Mouse (Mus musculus): ENCODE data around the gene Slc30a10. TPM values are rescaled to one million over a fixed set of nuclear protein-coding genes. Genes with fewer than 3 reads are reported as not detected.

The Slc30a10 gene
- polyA plus RNA-seq, 1 experiment from 2014 or later = 2.6 TPM

- Histone ChIP-seq H3K27me3 (ENCODE audit: control insufficient read depth, insufficient read depth, low read length) (no peaks in the 10 kb centered on the region), H3K36me3 (ENCODE audit: control insufficient read depth, insufficient read depth, low read length) (peaks cover 6% of the 10 kb centered on the region; the same call in 1 of the 2 replicates), H3K4me2 (ENCODE audit: low read depth, low read length, severe bottlenecking) (no peak overlapping the region), H3K9me3 (ENCODE audit: control insufficient read depth, low read length) (no peaks in the 10 kb centered on the region), H3K9ac (ENCODE audit: low read length) (no peak overlapping the region), H3K4me1 (replicated peaks; ENCODE audit: control insufficient read depth, insufficient read depth, low read length) (no peaks in the 10 kb centered on the region), H3K27ac (ENCODE audit: low read depth, low read length) (no peak overlapping the region), H3K4me3 (ENCODE audit: low read depth, low read length) (no peak overlapping the region)
- no peak for ATAC-seq (replicated peaks; ENCODE audit: low FRiP score)
- DNase-seq (ENCODE audit: low spot score) = no peak
- 82% methylated on average over 6 of the region's 6 CpGs for WGBS
Observed at GRCm38 (mm10) chr1:185431245-185431997, 23.2 kb upstream of the Slc30a10 start.

GRCm38 (mm10) chr1:185431998-185432317, 22.7 kb upstream of the Slc30a10 start:
- Histone ChIP-seq H3K27ac (ENCODE audit: low read depth, low read length) (no peak overlapping the region), H3K4me3 (ENCODE audit: low read depth, low read length) (no peak overlapping the region), H3K9me3 (ENCODE audit: control insufficient read depth, low read length) (no peaks in the 10 kb centered on the region), H3K27me3 (ENCODE audit: control insufficient read depth, insufficient read depth, low read length) (no peaks in the 10 kb centered on the region), H3K4me2 (ENCODE audit: low read depth, low read length, severe bottlenecking) (no peak overlapping the region), H3K4me1 (replicated peaks; ENCODE audit: control insufficient read depth, insufficient read depth, low read length) (no peaks in the 10 kb centered on the region), H3K36me3 (ENCODE audit: control insufficient read depth, insufficient read depth, low read length) (peaks cover 6% of the 10 kb centered on the region; the same call in 1 of the 2 replicates), H3K9ac (ENCODE audit: low read length) (no peak overlapping the region)
- 87% methylated on average over 13 of the region's 13 CpGs for WGBS
- no peak for ATAC-seq (replicated peaks; ENCODE audit: low FRiP score)
- DNase-seq (ENCODE audit: low spot score) = no peak

GRCm38 (mm10) chr1:185433112-185433511, 21.5 kb upstream of the Slc30a10 start:
- ATAC-seq (replicated peaks; ENCODE audit: low FRiP score) = no peak
- Histone ChIP-seq H3K36me3 (ENCODE audit: control insufficient read depth, insufficient read depth, low read length) (peaks cover 3% of the 10 kb centered on the region; the same call in 1 of the 2 replicates), H3K9me3 (ENCODE audit: control insufficient read depth, low read length) (no peaks in the 10 kb centered on the region), H3K9ac (ENCODE audit: low read length) (no peak overlapping the region), H3K4me2 (ENCODE audit: low read depth, low read length, severe bottlenecking) (no peak overlapping the region), H3K4me1 (replicated peaks; ENCODE audit: control insufficient read depth, insufficient read depth, low read length) (no peaks in the 10 kb centered on the region), H3K27me3 (ENCODE audit: control insufficient read depth, insufficient read depth, low read length) (no peaks in the 10 kb centered on the region), H3K27ac (ENCODE audit: low read depth, low read length) (no peak overlapping the region), H3K4me3 (ENCODE audit: low read depth, low read length) (no peak overlapping the region)
- 84% methylated on average over 6 of the region's 6 CpGs for WGBS
- no peak for DNase-seq (ENCODE audit: low spot score)

GRCm38 (mm10) chr1:185438841-185439580, 15.6 kb upstream of the Slc30a10 start:
- ATAC-seq (replicated peaks; ENCODE audit: low FRiP score) (no peak; the same call in 1 of the 2 replicates), DNase-seq (ENCODE audit: low spot score) (no peak)
- no peaks in the 10 kb centered on the region for H3K36me3 ChIP-seq (ENCODE audit: control insufficient read depth, insufficient read depth, low read length)
- no peak overlapping the region for H3K9ac ChIP-seq (ENCODE audit: low read length)
- WGBS = 69% methylated on average over 9 of the region's 9 CpGs
- no peak overlapping the region for H3K4me3 ChIP-seq (ENCODE audit: low read depth, low read length)
- no peaks in the 10 kb centered on the region for H3K9me3 ChIP-seq (ENCODE audit: control insufficient read depth, low read length)
- H3K27me3 ChIP-seq (ENCODE audit: control insufficient read depth, insufficient read depth, low read length) = no peaks in the 10 kb centered on the region
- peak overlapping the region; percentile 6; the same call in 1 of the 2 replicates for H3K27ac ChIP-seq (ENCODE audit: low read depth, low read length)
- 0 out of 2 replicates have a peak, but pooled peaks cover 4% of the 10 kb centered on the region for H3K4me1 ChIP-seq (replicated peaks; ENCODE audit: control insufficient read depth, insufficient read depth, low read length)
- H3K4me2 ChIP-seq (ENCODE audit: low read depth, low read length, severe bottlenecking) = no peak overlapping the region

GRCm38 (mm10) chr1:185441703-185442472, 12.8 kb upstream of the Slc30a10 start:
- no peak overlapping the region for H3K4me3 ChIP-seq (ENCODE audit: low read depth, low read length)
- H3K4me1 ChIP-seq (replicated peaks; ENCODE audit: control insufficient read depth, insufficient read depth, low read length) = 0 out of 2 replicates have a peak, but pooled peaks cover 4% of the 10 kb centered on the region
- DNase-seq (ENCODE audit: low spot score) (no peak), ATAC-seq (replicated peaks; ENCODE audit: low FRiP score) (peak; percentile 74)
- no peak overlapping the region for H3K9ac ChIP-seq (ENCODE audit: low read length)
- H3K4me2 ChIP-seq (ENCODE audit: low read depth, low read length, severe bottlenecking) = no peak overlapping the region
- no peak overlapping the region for H3K27ac ChIP-seq (ENCODE audit: low read depth, low read length)
- H3K27me3 ChIP-seq (ENCODE audit: control insufficient read depth, insufficient read depth, low read length) = no peaks in the 10 kb centered on the region
- H3K9me3 ChIP-seq (ENCODE audit: control insufficient read depth, low read length) = no peaks in the 10 kb centered on the region
- no peaks in the 10 kb centered on the region for H3K36me3 ChIP-seq (ENCODE audit: control insufficient read depth, insufficient read depth, low read length)
- WGBS = 66% methylated on average over 18 of the region's 18 CpGs

- no peak overlapping the region for H3K27ac ChIP-seq (ENCODE audit: low read depth, low read length)
- no peaks in the 10 kb centered on the region for H3K27me3 ChIP-seq (ENCODE audit: control insufficient read depth, insufficient read depth, low read length)
- no peaks in the 10 kb centered on the region for H3K4me1 ChIP-seq (replicated peaks; ENCODE audit: control insufficient read depth, insufficient read depth, low read length)
- no peaks in the 10 kb centered on the region for H3K9me3 ChIP-seq (ENCODE audit: control insufficient read depth, low read length)
- no peak overlapping the region for H3K4me2 ChIP-seq (ENCODE audit: low read depth, low read length, severe bottlenecking)
- no peak for DNase-seq (ENCODE audit: low spot score)
- 85% methylated on average over 7 of the region's 7 CpGs for WGBS
- no peak overlapping the region for H3K4me3 ChIP-seq (ENCODE audit: low read depth, low read length)
- H3K9ac ChIP-seq (ENCODE audit: low read length) = no peak overlapping the region
- H3K36me3 ChIP-seq (ENCODE audit: control insufficient read depth, insufficient read depth, low read length) = no peaks in the 10 kb centered on the region
- no peak for ATAC-seq (replicated peaks; ENCODE audit: low FRiP score)
Observed at GRCm38 (mm10) chr1:185448936-185449335, 5.7 kb upstream of the Slc30a10 start.

GRCm38 (mm10) chr1:185449727-185450126, 4.9 kb upstream of the Slc30a10 start:
- Histone ChIP-seq H3K27me3 (ENCODE audit: control insufficient read depth, insufficient read depth, low read length) (peaks cover 5% of the 10 kb centered on the region), H3K27ac (ENCODE audit: low read depth, low read length) (no peak overlapping the region), H3K36me3 (ENCODE audit: control insufficient read depth, insufficient read depth, low read length) (no peaks in the 10 kb centered on the region), H3K4me1 (replicated peaks; ENCODE audit: control insufficient read depth, insufficient read depth, low read length) (0 out of 2 replicates have a peak, but pooled peaks cover 4% of the 10 kb centered on the region), H3K4me2 (ENCODE audit: low read depth, low read length, severe bottlenecking) (no peak overlapping the region), H3K9ac (ENCODE audit: low read length) (no peak overlapping the region), H3K4me3 (ENCODE audit: low read depth, low read length) (no peak overlapping the region), H3K9me3 (ENCODE audit: control insufficient read depth, low read length) (no peaks in the 10 kb centered on the region)
- 88% methylated on average over 2 of the region's 2 CpGs for WGBS
- DNase-seq (ENCODE audit: low spot score) (no peak), ATAC-seq (replicated peaks; ENCODE audit: low FRiP score) (no peak)

- H3K4me1 ChIP-seq (replicated peaks; ENCODE audit: control insufficient read depth, insufficient read depth, low read length) = 0 out of 2 replicates have a peak, but pooled peaks cover 5% of the 10 kb centered on the region
- no peak overlapping the region for H3K27ac ChIP-seq (ENCODE audit: low read depth, low read length)
- no peak overlapping the region for H3K9ac ChIP-seq (ENCODE audit: low read length)
- DNase-seq (ENCODE audit: low spot score) (no peak), ATAC-seq (replicated peaks; ENCODE audit: low FRiP score) (no peak)
- no peaks in the 10 kb centered on the region for H3K9me3 ChIP-seq (ENCODE audit: control insufficient read depth, low read length)
- H3K4me2 ChIP-seq (ENCODE audit: low read depth, low read length, severe bottlenecking) = no peak overlapping the region
- no peak overlapping the region for H3K4me3 ChIP-seq (ENCODE audit: low read depth, low read length)
- peaks cover 16% of the 10 kb centered on the region for H3K27me3 ChIP-seq (ENCODE audit: control insufficient read depth, insufficient read depth, low read length)
- H3K36me3 ChIP-seq (ENCODE audit: control insufficient read depth, insufficient read depth, low read length) = no peaks in the 10 kb centered on the region
- WGBS = 80% methylated on average over 8 of the region's 8 CpGs
Observed at GRCm38 (mm10) chr1:185451077-185451476, 3.6 kb upstream of the Slc30a10 start.

All from forebrain, embryonic 11.5 days (tissue).